Mouse (Mus musculus) mouse trophoblast stem cell (cell line): Measurements from ENCODE around the gene Atp8b4.
"Not testable (repeated sequence)": the region's sequence is repeated elsewhere in the genome, so short reads cannot be mapped to it uniquely, and the experiment has no call there.

Source experiments
- in situ Hi-C, 2 experiments: fragments of 300-500 bp; cut with MseI, MboI; formaldehyde crosslinking; loops; 2 replicates in 1 of 2; 3 replicates in 1 of 2; pipeline ENCODE4 v1.15.1; 2025

Atp8b4 gene

DNA sequence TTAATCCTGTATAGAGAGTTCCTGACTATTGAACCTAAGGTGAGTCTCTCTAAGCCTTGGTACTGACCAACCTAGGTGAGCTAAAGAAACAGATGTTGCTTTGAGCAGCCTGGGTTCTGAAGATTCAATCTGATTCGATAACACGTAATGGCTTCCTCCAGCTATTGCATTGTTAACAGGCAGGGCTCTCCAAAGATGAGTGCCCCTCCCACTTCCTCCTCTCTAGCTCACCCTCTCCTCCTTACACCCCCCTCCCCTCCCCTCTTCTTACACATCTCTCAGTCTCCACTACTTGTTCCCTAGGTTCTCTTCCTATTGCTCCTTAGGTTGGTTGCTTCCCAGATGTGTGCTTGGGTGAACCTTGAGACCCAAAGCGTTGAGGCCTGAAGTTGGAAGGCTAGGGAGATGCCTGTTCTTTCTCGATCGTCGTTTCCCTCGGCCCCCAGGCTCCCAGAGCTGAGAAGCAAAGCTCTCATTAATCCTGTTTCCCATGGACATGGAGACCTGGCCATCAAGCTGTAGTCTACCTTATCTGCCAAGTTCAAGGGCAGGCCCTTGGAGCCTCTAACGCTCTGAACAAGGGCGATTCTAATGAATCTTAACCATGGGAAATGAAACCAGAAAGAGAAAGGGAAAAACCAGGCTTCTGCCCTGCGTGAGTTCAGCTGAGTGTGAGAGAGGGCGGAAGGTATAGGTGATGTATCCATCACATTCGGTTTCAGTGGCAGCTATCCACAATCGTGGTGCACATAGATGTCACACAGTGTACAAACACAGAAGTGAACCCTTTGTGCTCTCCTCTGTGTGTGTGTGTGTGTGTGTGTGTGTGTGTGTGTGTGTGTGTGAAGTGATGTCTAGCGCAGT is 4.4 kb downstream of the Atp8b4 start:
- in situ Hi-C loops = no loop called here

DNA sequence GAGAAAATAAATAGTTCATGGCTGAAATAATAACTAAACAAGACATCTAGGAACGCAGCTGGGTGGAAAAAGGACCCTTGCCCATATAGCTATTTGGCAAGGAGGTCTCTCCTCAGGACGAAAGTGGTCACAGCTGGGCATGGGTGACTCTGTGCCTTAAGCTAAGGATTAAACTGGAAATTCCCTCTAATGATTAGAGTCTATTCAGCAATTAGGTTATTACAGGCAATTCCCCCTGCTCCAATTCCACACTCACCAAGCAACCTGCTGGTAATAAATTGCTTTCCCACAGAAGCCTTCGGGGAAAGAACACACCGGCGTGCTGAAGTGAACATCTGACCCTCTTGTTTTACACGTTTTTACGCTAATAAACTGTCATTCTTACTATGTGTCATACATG is 5.2 kb downstream of the Atp8b4 start:
- in situ Hi-C loops = no loop called here

DNA sequence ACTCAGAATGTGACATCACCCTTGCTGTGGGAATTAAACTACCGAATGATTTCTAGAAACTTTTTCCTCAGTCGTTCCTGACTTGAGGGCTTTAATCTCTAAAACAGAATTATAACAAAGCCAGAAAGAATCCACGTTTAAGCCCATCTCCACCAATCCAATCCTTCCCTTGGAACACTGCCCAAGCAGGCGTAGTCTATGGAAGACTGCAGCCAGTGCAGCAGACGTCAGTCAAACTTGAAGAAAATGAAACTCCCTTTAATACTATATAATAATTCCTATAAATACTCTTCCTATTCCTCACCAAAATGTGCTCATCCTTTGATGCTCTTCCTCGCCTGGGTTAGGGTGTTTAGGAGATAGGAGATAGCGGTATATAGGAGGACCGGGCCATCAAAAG is 7.2 kb downstream of the Atp8b4 start:
- in situ Hi-C loops = no loop called here

DNA sequence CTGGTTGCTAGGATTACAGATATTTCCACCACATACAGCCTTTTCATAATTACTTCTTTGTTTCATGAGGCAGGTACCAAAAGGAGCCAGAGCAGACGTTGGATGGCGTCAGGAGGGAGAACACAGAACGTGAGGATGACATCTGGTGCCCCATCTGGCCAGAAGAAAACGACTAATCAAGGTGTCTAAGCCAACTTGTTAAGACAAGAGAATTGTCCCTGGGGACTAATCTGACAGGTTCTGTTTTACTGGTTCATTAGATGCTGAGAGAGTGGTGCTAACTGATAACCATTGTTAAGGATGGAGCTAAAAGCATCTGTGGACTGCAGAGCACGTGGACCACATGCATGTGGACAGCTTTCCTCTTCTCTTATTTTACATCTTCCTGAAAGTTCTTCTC is 7.8 kb downstream of the Atp8b4 start:
- in situ Hi-C loops = no loop called here

DNA sequence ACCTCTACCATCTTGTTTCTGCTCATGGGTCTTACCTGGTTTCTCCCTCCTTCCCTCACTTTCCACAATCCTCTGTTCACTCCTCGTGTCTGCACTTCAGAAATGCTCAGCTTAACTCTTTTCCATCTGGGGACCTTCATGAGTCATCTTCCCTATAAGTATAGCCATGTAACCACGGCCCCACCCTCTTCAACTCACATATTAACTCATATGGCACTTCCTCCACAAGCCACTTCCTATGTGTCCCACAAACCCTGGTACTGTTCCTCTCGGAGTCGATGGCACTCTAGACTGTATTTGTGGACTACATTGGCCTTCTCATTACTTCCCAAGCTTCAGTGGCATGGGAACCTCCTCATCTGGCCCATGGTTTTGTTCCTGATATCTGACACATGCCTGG is 9.0 kb downstream of the Atp8b4 start:
- in situ Hi-C loops = no loop called here

DNA sequence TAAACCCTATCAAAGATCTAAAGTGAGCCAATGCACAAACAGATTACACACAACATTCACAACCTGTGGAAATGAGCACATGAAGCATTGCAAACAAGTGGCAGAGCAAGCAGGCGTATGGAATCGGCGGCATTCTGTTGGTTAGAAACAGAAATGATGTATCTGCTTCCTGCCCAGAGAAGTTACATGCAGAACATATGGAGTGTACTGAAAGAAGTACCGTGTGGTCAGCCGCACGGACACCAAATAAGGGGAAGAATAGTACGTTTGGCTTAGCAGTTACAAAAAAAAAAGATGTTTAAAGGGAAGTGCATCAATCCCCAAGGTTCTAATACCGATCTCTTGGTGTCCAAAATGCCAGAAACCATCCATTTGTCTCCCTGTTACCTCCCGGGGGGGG is 9.9 kb downstream of the Atp8b4 start:
- in situ Hi-C loops = no loop called here

DNA sequence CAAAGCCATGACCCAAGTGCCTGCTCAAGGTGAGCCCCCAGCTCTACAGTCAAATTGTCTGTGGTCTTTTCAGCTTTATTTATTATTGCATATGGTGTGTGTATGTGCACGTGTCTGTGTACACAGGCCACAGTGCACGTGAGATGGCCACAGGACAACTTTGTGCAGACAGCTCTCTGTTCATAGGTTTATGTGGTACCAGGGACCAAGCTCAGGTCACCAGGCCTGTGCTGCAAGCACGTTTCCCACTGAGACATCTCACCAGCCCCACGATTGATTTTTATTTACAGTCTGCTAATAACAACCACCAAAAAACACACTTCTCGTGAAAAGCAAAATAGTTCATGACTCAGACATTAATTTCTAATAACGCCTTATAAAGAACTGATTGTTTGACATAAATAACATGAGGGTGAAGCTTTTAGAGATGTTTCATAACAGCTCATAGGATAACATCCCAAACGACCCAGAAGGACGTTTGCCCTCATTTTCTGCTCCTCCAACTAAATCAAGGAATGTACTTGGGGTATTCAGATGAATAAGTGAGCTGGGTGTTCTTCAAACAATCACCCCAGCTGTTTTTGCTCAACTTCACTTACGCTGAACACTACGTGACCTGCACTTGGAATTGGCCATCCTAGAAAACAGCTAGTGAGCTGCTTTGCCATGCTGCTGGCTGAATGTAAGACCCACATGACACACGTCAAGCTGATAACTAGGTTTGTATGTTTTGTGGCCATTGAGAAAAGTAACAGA is 15.0 kb downstream of the Atp8b4 start:
- in situ Hi-C loops = no loop called here

DNA sequence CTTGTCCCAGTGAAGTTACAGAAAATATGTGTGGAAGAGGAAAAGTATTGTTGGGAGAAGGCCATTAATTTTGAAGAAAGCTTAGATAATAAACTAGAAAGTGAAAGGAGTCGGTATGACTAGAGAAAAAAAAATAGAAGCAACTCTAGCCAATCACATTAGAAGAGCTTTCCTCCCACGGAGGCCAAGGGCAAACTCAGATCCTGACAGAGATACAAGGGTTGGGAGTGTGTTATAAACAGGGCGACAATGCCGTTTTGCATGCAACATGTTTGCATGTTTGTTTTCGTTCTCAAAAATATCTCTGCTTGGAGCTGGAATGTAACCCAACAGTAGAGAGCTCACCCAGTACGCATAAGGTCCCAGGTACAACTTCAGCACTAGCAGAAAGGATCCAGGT is 17.1 kb downstream of the Atp8b4 start:
- in situ Hi-C loops = no loop called here

DNA sequence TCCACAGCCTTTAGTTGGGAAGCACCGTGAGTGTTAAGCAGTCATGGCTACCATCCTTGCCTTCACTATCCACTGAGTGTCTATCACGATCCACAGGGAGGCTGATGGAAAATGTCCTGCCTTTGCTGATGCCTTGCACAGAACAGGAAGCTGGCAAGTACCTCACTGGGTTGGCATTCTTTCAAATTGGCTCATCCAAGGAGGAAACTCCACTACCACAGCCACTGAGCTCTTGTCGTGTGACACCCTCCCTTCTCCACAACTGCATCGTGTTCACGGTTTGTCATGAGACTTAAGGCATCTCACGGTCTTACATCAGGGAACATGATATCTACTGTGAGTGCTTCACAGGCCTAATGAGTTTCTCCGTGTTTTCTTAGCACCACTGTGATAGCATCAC is 22.9 kb downstream of the Atp8b4 start:
- in situ Hi-C loops = no loop called here

DNA sequence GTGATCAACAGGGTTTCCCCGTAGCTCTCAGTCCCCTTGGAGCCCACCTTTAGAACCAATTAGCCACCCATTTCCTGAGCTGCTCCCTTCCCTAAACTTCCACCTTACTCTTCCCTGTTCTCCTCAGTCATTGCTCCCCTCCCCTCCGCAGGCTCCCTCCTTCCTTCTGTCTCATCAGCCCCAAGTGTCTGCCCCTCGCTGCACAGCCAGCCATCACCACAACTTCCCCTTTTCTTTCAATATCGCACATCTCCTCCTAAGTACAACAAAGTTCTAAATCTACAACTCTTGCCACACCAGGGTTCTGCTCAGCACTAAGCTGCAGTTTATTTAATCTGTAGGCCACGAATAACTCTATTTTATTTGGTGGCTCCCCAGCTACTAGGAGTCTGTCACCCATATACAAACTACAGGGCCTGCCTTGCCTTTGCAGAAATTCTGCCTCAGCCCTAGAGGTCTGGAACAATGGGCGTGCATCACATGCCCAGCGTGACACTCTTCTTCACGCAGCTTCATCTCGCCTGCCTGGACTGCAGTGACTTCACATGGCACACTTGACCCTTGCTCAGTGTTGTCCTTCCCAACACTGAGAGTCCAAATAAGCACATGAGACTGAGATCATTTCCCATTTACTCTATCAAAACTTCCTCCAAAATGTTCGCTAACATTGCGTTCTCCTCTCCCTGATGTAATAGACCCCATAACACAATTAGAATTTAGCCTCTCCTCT is 24.6 kb downstream of the Atp8b4 start:
- in situ Hi-C loops = no loop called here

DNA sequence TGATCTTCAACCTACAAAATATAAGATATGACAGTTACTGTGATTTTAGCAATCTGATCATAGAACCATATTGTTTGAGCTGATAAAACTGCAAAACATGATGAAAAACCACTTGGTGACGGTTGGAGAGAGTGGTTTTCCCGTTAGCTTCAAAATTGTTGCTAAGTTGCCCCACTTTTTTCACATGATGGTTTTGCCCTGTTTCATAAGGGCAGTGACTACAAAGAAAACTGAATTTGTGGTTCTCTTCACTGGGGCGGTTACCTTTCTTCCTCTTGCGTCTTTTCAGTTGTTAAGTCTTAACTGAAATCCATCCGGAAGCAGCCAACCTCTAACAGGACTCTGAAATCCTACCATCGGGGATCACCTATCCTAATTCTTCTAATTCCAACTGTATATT is 26.5 kb downstream of the Atp8b4 start:
- in situ Hi-C loops = no loop called here

DNA sequence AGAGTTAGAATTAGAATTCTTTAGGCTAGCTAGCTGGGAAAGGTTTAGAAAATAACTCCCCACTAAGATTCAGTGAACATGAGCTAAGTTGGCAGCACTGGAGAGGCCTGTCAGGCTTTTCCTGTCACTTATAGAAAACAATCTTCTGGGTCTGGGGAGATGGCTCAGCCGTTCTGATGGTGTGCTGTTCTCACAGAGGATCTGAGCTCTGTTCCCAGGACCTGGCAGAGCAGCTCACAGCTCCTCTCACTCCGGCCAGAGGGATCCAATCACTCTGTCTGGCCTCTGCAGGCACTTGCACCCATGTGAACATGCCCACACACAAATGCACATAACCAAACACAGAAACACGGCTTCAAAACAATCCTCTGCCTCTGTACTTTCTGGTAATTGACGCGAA is 27.6 kb downstream of the Atp8b4 start:
- in situ Hi-C loops = no loop called here

DNA sequence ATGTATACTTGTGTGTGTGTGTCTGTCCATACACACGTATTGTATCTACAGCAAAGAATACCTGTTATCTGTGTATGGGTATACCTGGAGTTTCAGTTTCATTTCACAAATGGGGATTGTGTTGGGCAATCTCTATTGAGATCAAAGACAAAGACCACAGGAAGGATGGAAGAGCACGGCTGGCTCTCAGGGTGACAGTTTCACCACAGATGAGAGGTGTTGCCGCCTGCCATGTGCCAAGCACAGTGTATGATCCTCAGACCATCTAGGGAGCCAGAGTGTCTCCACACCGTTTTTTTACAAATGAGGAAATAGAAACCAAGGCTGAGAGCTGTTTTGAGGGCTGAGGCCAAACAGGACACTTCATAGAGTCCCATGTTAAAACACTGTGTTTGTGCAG is 32.7 kb downstream of the Atp8b4 start:
- in situ Hi-C loops = no loop called here

DNA sequence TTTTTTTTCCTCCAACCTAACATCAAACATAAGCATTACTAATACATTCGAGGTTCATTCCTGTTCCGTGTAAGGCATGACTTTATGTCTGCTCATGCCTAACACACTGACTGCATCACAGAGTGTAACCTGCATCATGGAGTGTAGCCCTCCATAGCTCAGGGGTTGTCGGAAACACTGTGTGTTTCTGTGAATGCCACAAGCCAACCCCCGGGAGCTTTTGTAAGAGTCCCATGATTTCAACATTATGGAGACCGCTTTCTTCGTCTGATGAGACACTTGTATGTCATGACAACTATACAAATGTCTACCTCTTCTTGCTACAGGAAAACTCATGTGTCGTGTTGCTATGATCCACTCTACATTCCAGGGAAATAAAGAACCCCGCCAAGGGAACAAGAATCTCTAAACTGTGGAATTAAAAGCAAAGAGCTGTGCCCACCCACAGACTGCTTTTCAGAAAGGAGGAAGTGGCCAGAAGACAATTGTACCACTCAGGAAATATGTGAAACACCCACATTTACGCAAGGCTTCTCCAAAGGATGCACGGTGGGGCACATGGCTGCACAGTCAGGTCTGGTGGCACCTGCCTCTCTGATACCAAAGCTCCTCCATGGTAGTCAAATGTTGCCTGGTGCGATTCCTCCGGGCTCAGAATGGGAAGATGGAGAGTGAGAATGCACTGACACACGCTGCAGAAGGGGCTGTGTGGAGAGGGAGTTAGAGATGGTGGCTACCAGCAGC is 33.9 kb downstream of the Atp8b4 start:
- in situ Hi-C loops = no loop called here

DNA sequence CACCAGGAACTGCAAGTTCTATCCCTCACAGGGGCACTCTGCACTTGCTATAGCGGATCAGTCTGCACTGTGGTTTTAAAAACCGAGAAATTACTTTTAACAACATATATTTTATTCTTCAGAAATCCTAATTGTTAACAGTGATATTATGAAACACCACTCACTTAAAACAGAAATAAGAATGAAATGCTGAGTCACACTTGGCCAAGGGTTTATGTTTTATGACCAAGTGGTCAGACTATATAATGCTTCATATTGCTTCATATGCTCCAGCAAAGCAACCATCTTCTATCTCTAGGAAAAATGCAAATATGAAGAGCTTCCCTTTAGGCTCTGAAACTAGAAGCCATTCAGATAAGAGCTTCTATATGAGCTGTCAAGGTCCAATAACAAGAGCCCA is 41.8 kb downstream of the Atp8b4 start:
- in situ Hi-C loops = no loop called here

DNA sequence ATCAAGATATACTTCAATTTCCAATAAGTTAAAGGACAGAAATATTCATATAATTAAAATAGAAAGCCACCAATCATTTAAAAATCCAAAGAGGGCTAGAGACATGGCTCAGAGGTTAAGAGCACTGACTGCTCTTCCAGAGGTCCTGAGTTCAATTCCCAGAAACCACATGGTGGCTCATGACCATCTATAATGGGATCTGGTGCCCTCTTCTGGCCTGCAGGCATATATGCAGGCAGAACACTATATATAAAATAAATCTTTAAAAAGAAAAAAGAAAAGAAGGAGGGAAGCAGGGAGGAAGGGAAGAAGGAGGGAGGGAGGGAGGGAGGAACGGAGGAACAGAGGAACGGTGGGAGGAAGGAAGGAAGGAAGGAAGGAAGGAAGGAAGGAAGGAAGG is 42.7 kb downstream of the Atp8b4 start:
- in situ Hi-C loops = not testable (repeated sequence)

DNA sequence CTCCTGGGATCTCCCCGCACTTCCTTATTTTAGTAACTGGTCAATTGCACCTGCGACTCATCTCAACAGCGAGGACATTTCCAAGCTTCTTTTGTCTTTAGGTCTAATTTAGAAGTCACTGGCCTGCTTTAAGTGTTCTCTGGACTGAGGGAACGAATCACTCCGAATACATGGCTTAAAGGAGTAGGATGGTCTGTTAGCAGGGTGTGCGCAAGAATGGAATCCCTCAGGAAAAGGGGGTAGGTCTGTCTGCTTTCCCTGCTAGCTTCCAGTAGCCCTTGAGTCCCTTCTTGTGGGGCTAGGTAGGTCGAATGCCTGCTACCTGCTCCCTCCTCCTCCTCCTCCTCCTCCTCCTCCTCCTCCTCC is 49.6 kb downstream of the Atp8b4 start:
- in situ Hi-C loops = no loop called here

DNA sequence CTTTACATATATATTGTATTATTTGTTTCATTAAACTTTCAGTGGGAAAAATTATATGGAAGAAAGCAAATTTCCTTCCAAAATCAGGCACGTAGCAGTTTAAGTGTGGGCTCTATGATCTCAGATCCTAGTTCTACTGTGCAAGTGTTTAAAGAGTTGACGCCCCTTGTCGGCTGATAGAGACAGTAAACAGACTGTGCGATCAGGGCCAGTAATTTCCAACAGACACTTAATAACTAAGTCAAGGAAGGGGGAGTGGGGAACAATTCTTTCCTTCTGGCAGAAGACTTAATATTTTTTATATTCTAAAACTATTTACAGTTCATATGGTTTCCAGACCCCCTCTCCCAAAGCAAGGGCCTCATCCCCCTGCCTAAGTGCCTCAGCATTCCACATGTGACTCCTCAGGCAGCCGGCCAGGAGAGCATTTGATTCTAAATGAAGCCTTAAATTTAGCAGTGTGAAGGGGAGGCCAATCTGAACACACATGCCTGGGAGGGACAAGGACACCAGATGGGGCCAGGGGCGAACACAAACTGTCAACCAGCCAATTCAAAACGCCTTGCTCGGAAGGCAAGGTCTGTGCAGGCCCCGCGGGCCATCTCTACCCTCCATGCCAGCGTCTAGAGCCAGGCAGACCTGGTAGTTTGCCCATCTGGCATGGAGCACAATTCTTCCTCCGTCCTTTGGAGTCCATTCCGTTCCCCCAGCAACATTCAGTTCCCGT is 50.1 kb downstream of the Atp8b4 start:
- in situ Hi-C loops = no loop called here

DNA sequence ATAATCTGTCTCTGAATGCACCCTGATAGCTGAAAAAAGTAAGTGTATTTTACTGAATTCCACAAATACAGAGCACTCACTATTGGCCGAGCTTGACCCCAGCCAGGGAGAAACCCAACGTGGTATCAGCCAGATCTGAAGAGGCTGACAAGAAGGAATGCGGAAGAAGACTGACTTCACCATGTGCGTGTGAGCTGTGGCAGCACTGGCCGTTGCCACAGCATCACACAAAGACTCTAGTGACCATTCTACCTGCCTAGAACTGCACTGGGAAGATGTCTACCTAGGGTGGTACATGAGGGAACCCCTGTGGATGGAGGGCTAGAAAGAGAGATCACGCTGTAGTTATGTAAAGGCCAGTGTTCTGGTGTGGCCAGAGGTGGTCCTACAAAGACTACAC is 55.4 kb downstream of the Atp8b4 start:
- in situ Hi-C loops = no loop called here

DNA sequence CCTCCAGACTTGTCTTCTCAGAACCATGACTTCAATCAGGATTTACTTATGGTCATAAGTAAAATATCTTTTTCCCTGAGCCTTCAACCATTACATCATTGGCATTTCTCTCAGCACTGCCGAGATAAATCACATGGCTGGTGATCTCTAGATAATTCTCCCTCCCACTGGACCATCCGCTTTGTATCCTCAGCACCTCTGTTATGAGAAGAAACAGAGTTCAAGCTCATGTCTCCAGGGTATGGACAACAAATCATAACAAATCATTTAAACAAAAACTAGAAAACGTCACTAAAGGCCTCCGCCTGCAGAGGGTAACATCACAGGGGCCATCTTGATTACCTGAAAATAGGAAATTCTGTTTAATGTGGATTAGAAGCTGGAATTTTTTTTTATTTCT is 58.9 kb downstream of the Atp8b4 start:
- in situ Hi-C loops = no loop called here

DNA sequence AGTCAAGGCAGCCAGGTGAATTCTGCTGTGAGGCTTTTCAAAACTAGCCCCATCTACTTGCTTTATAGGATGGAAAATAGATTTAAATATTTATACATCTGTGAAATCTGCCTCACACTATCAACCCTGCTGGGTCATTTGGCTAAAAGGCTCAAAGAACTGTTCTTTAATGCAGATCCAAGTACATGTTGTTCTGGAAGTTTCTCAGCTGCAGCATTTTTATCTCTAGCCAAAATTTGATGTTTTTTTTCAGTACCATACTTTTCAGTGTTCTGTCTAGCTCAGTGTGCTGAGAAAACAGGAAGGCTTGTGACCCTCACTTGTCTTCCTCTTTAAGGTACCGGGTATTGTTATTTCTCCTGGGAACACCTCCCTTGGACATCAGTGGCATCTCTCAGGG is 65.8 kb downstream of the Atp8b4 start:
- in situ Hi-C loops = no loop called here
